In the genomic region with DNA sequence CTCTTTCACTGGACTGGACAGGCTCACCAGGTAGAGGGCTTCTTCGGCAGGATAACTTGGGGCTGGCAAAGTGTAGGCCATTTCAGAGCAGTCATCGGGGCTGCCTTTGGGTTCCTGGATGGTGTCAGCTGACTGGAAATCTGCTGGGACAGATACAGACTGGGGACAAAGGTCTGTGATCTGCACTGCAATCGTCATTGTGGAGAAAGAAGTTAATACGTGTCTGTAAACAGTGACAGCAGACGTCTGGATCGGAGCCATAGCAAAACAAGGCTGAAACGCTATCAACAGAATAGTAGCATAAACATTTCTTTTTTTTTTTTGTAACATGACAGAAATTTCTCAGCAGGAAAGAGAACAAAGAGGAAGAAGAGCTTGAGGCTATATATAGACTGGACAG, we compare ENCODE assay signal across 8 mouse cellular contexts.
DNase-seq lines count a peak whose midpoint lies in the region; ATAC-seq and TF ChIP-seq lines count a peak whose summit lies in the region.

No protein-coding gene starts in this region.

- no peak overlapping the region for H3K9ac ChIP-seq in heart, embryonic 11.5 days (ENCODE audit: low read depth, low read length)
- H3K9ac ChIP-seq in lung, postnatal 0 days (replicated peaks; ENCODE audit: low read depth), result no peak overlapping the region
- no peak overlapping the region for H3K9ac ChIP-seq in midbrain, postnatal 0 days (replicated peaks; ENCODE audit: low read length, poor library complexity, severe bottlenecking)

- intact Hi-C loops in left cerebral cortex, postnatal 4 days (cut with DNase I), result no loop called here

- peak overlapping the region; percentile 18; the same call in 1 of the 2 replicates for H3K27ac ChIP-seq in bone marrow macrophage, adult 2 months (ENCODE audit: insufficient read depth, low read depth, low read length)
- no peak overlapping the region for H3K27ac ChIP-seq in heart, embryonic 11.5 days (ENCODE audit: low read depth, low read length)
- H3K27ac ChIP-seq in lung, postnatal 0 days (ENCODE audit: low read length), result peak overlapping the region; percentile 84
- no peak overlapping the region for H3K27ac ChIP-seq in midbrain, postnatal 0 days (ENCODE audit: low read depth, low read length)

- no peak overlapping the region for H3K4me3 ChIP-seq in bone marrow macrophage, adult 2 months (ENCODE audit: insufficient read depth, low read length)
- H3K4me3 ChIP-seq in heart, embryonic 11.5 days (ENCODE audit: low read depth, low read length), result no peak overlapping the region
- H3K4me3 ChIP-seq in lung, postnatal 0 days (ENCODE audit: low read depth, low read length), result no peak overlapping the region
- H3K4me3 ChIP-seq in midbrain, postnatal 0 days (ENCODE audit: low read depth, low read length), result no peak overlapping the region

- no peaks in the 10 kb centered on the region for H3K27me3 ChIP-seq in heart, embryonic 11.5 days (ENCODE audit: control insufficient read depth, insufficient read depth, low read length)
- no peaks in the 10 kb centered on the region for H3K27me3 ChIP-seq in lung, postnatal 0 days (replicated peaks; ENCODE audit: insufficient read depth, low read length)
- H3K27me3 ChIP-seq in midbrain, postnatal 0 days (ENCODE audit: insufficient read depth, low read length), result no peaks in the 10 kb centered on the region

- no peaks in the 10 kb centered on the region for H3K36me3 ChIP-seq in heart, embryonic 11.5 days (ENCODE audit: control insufficient read depth, insufficient read depth, low read length)
- no peaks in the 10 kb centered on the region for H3K36me3 ChIP-seq in lung, postnatal 0 days (ENCODE audit: insufficient read depth, low read length)
- no peaks in the 10 kb centered on the region for H3K36me3 ChIP-seq in midbrain, postnatal 0 days (ENCODE audit: insufficient read depth, low read length)

- DNase-seq in kidney, postnatal 14 days, result peak; percentile 44
- peak; percentile 93 for DNase-seq in lung, postnatal 0 days (ENCODE audit: low spot score)
- no peak for DNase-seq in left cerebral cortex, postnatal 4 days
- DNase-seq in midbrain, postnatal 0 days (ENCODE audit: low spot score), result no peak
- DNase-seq in embryo, embryonic 9.5 days (ENCODE audit: extremely low spot score), result no peak

- no peak for ATAC-seq in heart, embryonic 11.5 days (replicated peaks; ENCODE audit: insufficient number of reproducible peaks, low FRiP score, low TSS enrichment)
- peak; percentile 90 for ATAC-seq in lung, postnatal 0 days
- ATAC-seq in inflammation-experienced regulatory T-cells, adult 6 months, result no peak
- ATAC-seq in midbrain, postnatal 0 days (ENCODE audit: low FRiP score), result no peak

- H3K4me1 ChIP-seq in bone marrow macrophage, adult 2 months (ENCODE audit: control insufficient read depth, insufficient read depth, low read length), result peaks cover 22% of the 10 kb centered on the region
- H3K4me1 ChIP-seq in heart, embryonic 11.5 days (ENCODE audit: control insufficient read depth, insufficient read depth, low read length), result peaks cover 18% of the 10 kb centered on the region
- peaks cover 13% of the 10 kb centered on the region; the same call in 1 of the 2 replicates for H3K4me1 ChIP-seq in lung, postnatal 0 days (ENCODE audit: insufficient read depth, low read depth, low read length)
- no peaks in the 10 kb centered on the region for H3K4me1 ChIP-seq in midbrain, postnatal 0 days (ENCODE audit: insufficient read depth, low read length)

- no peak for TF ChIP-seq POLR2A in bone marrow macrophage, adult 2 months (IDR thresholded peaks at IDR 0.05; ENCODE audit: borderline replicate concordance, low read depth, low read length)

- no peaks in the 10 kb centered on the region for H3K9me3 ChIP-seq in heart, embryonic 11.5 days (replicated peaks; ENCODE audit: control insufficient read depth, low read length)
- no peaks in the 10 kb centered on the region for H3K9me3 ChIP-seq in lung, postnatal 0 days (ENCODE audit: low read length)
- H3K9me3 ChIP-seq in midbrain, postnatal 0 days (ENCODE audit: low read length), result no peaks in the 10 kb centered on the region

- 10% methylated on average over 7 of the region's 7 CpGs for WGBS in heart, embryonic 11.5 days (ENCODE audit: insufficient replicate concordance)
- 18% methylated on average over 7 of the region's 7 CpGs for WGBS in lung, postnatal 0 days
- 59% methylated on average over 7 of the region's 7 CpGs for WGBS in midbrain, postnatal 0 days

- TF ChIP-seq EP300 in lung, postnatal 0 days (IDR thresholded peaks at IDR 0.05), result peak; percentile 99

- no peak for TF ChIP-seq CTCF in bone marrow macrophage, adult 2 months (IDR thresholded peaks at IDR 0.05; ENCODE audit: low read depth, low read length)
- no peak for TF ChIP-seq CTCF in lung, postnatal 0 days (IDR thresholded peaks at IDR 0.05)
- TF ChIP-seq CTCF in midbrain, postnatal 0 days (IDR thresholded peaks at IDR 0.05), result no peak

- H3K4me2 ChIP-seq in heart, embryonic 11.5 days, result 0 out of 2 replicates have a peak overlapping the region, but pooled peaks have one; percentile 2
- no peak overlapping the region for H3K4me2 ChIP-seq in lung, postnatal 0 days (replicated peaks; ENCODE audit: low read depth, low read length)
- no peak overlapping the region for H3K4me2 ChIP-seq in midbrain, postnatal 0 days (ENCODE audit: low read depth, low read length, poor library complexity, severe bottlenecking)

Comparison
In these comparisons a context has a peak if more than half of its experiments do, and no peak if none do; other contexts are left out.
1. H3K27ac ChIP-seq: peak in bone marrow macrophage, adult 2 months (single experiment) and lung, postnatal 0 days (single experiment); none in heart, embryonic 11.5 days (single experiment) and midbrain, postnatal 0 days (single experiment).
2. DNase-seq: peak in kidney, postnatal 14 days (single experiment) and lung, postnatal 0 days (single experiment); none in left cerebral cortex, postnatal 4 days (single experiment), midbrain, postnatal 0 days (single experiment) and embryo, embryonic 9.5 days (single experiment).